Mouse (Mus musculus): ENCODE data around the gene Cttnbp2nl. TPM values are rescaled to one million over a fixed set of nuclear protein-coding genes. Genes with fewer than 3 reads are reported as not detected.

The Cttnbp2nl gene
- polyA plus RNA-seq, 1 experiment = 10.3 TPM

DNA sequence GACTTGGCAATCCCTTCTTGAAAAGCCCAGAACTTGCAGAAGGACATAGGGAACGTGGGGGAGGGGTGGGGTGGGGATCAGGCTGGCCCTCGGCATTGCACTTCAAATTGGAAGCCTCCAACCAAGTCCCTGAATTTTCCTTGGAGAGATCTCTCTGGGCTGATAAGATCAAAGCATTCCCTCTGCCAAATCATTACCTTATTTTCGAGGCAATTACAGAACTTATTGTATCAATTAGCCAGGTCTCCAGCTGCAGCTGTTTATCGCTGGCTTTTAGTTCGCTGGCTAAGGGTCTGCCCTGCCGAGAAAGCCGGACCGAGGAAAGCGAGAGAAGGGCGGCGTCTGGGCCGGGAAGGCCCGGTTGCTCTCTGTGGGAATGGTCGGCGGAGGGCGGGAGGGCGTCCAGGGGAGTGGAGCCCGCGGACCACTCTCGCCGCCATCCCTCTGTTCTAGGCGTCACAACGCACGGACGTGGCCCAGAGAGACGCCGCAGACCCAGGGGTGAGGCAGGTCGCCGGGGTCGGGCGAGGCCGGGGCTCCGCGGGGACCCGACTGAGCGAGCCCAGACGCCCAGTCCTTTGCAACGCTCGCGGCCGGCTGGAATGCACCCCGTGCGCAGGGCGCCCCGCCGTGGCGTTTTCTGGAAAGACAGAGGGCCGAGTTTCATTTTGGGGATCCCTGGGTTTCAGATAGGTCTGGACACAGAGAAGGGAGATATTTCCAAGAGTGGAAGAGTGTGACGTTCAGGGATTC, 85.2 kb downstream of the Cttnbp2nl start:
- DNase-seq (ENCODE audit: extremely low spot score in 1 of 2, low spot score in 1 of 2) = peak; percentile 40 to 93

DNA sequence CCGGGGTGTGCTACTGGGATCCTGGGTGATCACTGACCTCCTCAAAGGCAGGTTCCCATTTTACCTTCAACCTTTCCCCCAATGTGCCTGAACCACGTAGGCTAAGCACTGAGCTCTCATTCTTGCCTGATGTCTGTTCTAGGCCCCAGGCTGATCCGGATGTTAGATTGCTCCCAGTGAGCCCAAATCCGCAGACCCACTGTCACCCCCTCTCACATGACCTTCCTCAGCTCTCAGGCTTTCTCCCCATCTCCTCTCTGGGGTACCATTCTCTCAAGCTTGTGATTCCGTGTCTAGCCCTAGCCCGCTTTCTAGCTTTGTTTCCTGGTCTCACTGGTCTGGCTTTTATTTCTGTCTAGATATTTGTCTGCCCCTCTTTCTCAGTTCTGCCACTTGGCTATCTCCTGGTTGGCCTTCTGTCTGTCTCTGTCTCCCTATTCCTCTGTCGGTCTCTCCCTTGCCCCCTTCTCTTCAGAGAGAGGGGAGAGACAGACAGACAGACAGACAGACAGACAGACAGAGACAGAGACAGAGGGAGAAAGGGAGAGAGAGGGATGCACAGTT, 86.9 kb downstream of the Cttnbp2nl start:
- no peak for DNase-seq (ENCODE audit: extremely low spot score in 1 of 2, low spot score in 1 of 2)

DNA sequence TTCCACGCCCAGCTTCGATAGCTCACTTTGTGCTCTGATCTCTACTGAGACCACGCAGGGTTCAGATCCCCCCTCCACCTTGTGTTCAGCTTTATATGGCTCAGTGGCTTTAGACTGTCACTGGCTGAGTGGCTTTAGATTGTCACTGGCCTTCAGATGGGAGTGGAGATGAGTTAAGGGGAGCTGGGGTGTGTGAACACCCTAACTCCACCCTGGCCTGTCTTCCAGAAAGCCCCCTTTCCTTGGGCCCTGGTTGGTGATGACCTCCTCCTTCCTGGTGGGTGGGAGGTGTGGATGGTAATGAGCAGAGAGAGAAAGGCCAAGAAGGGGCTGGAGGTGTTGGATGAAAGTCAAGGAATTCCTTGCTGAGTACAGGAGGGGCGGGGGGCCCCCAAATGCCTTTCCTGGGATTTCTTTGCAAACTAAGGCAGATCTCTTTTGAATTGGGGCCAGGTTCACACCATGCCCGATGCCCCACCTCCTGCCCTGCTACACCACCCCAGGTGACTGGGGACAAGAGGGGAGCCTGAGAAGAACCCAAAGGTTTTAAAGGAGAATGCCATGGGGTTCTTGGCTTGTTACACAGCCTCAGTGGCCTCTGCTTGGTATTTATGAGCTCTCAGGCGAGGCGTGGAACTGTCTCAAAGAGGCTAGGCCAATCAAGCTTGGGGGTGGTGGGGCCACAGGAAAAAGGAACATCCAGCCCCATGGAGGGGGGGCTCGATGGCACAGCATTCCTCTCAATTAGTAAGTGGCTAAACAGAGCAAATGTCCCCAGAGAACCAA, 87.7 kb downstream of the Cttnbp2nl start:
- no peak for DNase-seq (ENCODE audit: extremely low spot score in 1 of 2, low spot score in 1 of 2)

DNA sequence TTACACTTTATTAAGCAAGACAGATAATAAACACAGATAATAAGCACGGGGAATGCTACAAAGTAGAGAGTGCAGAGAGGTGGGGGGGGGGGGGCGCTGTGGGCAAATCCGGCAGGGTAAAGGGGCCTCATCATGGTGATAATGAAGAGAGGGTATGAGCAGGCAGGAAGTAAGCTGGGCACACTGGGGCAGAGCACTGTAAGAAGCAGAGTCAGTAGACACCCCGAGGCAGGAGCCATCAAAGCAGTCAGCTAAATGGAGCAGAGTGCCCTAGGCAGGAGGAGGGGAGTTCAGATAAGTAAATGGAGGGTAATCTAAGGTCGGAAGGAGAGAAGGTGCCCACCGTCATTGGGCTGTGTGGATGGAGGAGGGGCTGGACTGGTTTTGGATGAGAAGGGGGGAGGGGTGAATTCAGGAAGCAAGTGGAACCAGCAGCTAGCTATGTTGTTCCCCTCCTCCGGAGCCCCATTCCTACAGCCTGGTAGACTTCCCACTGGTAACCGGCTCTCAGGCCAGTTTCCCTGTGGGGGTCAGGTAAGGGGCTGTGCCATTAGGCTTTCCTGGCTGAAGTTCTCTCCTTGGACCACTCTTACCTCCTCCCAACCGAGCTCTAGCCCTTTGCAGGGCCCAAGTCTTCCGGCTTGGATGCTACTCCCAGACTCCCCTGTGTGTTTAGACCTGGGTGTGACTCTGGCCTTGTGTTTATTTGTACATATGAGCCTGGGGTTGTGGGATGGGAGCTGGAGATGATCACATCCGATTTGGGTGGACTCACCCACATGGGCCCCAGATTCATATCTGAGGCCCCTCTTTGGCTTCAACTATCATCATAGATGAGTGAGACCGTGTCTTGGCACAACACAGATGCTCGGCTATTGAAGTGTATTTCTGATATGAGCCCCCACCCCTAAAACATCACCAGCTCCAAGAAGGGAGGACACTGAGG, 89.3 kb downstream of the Cttnbp2nl start:
- DNase-seq (ENCODE audit: extremely low spot score in 1 of 2, low spot score in 1 of 2) = no peak

GRCm38 (mm10) chr3:104962866-104963265, 90.1 kb downstream of the Cttnbp2nl start:
- no peak for DNase-seq (ENCODE audit: extremely low spot score in 1 of 2, low spot score in 1 of 2)

DNA sequence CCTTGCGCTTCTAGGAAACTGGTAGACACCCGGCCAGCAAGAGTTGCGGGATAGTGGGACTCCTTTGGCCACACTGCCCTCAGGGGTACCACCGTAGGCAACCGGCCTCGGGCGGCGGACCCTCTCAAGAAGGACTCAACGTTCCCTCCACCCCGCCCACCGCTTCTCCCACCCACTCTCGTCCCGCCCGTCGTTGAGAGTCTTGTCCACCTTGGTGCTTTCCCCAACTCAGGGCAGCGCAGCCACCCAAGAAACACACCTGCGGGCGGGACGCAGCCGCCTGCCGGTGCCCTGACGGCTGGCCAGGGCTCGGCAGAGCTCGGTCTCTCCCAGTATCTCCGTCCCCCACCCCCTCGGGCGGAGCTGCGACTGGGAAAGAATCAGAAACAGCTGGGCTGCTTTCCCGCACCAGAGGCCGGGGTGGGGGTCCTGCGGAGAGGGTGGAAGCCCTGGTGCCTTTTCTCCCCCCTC, 90.8 kb downstream of the Cttnbp2nl start:
- DNase-seq (ENCODE audit: extremely low spot score in 1 of 2, low spot score in 1 of 2) = no peak

DNA sequence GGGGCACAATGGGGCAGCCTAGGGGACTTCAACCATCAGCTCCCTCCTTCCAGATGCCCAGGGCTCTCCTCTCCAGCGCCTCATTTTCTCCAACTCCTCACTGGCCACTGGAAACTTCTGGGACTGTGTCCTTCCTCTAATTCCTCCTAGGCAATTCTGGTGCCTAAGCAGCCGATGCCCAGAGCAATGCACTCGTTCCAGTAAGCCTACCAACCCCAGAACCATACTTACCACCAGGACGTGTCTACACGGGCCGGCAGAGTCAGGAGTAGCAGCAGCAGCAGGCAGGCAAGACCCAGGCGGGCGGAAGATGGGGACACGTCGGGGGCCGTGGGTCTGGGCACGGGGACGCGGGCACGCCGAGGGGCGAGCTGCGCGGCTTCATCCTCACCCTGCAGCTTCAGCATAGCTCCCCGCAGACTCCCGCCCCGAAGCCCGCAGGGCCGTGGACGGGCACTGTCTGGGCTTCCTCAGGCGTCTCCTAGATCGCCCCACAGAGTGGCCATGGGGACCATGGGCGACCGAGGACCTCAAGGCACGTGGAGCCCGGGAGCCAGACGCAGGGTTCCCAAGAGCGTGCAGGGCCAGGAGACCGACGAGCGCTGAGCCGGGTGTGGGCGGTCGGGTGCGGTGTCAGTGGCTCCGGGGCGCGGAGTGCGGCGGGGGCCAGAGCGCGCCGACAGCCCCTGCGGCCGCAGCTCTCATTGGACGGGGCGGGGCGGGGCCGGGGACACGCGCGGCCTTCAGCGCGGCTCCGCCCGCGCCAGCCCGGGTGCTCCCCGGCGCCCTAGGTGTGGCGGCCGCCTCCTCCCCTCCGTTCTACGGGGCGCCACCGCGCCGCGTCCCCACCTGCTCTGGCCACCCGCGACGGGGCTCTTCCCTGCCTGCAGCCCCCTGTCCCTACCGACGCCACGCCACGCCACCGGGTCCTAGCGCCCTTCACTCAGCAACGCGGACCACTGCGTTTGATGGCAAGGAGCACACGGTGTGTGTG, 91.6 kb downstream of the Cttnbp2nl start, which contains the start of gene Wnt2b:
Gene Wnt2b (minus strand): TSS at position 856 of the 994 bp plus-strand sequence.
- no peak for DNase-seq (ENCODE audit: extremely low spot score in 1 of 2, low spot score in 1 of 2)

GRCm38 (mm10) chr3:104960026-104961000, 92.6 kb downstream of the Cttnbp2nl start:
- no peak for DNase-seq (ENCODE audit: extremely low spot score in 1 of 2, low spot score in 1 of 2)

GRCm38 (mm10) chr3:104956131-104956581, 96.8 kb downstream of the Cttnbp2nl start:
- DNase-seq (ENCODE audit: extremely low spot score in 1 of 2, low spot score in 1 of 2) = no peak

DNA sequence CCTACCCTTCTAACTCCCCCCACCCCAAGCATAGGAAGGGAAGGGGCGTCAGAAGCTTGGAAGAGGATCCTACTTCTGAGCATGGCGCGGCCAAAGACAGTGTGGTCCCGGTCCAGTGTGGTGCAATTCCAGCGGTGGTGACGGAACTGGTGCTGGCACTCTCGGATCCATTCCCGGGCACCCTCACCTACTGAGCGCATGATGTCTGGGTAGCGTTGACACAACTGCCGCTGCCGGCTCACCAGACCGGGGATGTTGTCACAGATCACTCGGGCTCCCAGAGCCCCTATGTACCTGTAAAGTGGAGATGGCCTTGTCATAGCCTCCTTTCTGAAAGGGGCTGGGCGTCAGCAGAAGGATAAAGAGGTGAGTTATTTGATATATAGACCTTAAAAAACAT, 98.4 kb downstream of the Cttnbp2nl start:
- DNase-seq (ENCODE audit: extremely low spot score in 1 of 2, low spot score in 1 of 2) = no peak

GRCm38 (mm10) chr3:104954137-104954536, 98.8 kb downstream of the Cttnbp2nl start:
- DNase-seq (ENCODE audit: extremely low spot score in 1 of 2, low spot score in 1 of 2) = no peak

GRCm38 (mm10) chr3:104952891-104953670, 99.9 kb downstream of the Cttnbp2nl start:
- DNase-seq (ENCODE audit: extremely low spot score in 1 of 2, low spot score in 1 of 2) = no peak

Other genes starting within 250 kb of the Cttnbp2nl start
- gene Mov10, start 234.6 kb downstream of the Cttnbp2nl start, polyA plus RNA-seq (2012; rRNA removed) = 15.0 TPM in 2 replicates
- gene St7l, start 189.1 kb downstream of the Cttnbp2nl start, polyA plus RNA-seq (2012; rRNA removed) = 12.3 and 15.2 TPM in 2 replicates
- gene Capza1, start 188.6 kb downstream of the Cttnbp2nl start, polyA plus RNA-seq (2012; rRNA removed) = 33.5 and 35.0 TPM in 2 replicates
- 0.40 and 0.58 TPM in 2 replicates for gene Wnt2b, start 91.2 kb downstream of the Cttnbp2nl start, polyA plus RNA-seq (2012; rRNA removed)
- not detected in 2 replicates for gene 4930564D02Rik, start 13.7 kb upstream of the Cttnbp2nl start, polyA plus RNA-seq (2012; rRNA removed)